Mouse (Mus musculus): ENCODE data around the gene Duox1.

DNA sequence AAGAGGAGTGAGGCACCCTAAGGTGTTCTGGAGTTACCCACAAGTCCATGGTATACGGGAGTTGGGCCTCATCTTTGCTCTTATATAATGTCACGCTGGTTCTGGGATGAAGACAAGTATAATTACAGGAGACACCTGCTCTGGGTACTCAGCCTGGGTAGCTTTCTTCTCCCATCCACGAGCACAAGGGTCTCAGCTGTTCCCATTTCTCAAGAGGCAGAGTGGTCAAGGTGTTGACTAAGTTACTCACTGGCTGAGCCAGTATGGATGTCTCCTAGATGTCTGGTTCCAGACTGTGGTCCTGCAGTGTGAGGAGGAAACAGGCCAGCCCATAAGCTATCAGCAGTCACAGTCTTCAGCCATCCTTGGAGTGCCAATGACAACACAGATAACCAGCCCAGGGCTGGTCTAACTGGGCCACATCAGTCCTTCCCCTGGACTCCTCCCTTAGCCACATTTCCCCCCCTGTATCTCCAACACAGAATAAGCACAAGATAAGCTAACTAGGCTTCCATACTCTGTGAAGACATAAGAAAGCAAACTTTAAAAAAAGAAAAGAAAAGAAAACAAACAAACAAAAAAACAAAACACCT lies 49.0 kb downstream of the Duox1 start:
- no peak for TF ChIP-seq CTCF (IDR thresholded peaks at IDR 0.05; ENCODE audit: borderline replicate concordance, insufficient read depth, low read depth, low read length)
- TF ChIP-seq POLR2A (IDR thresholded peaks at IDR 0.05; ENCODE audit: borderline replicate concordance, insufficient read depth, low read length): no peak
